Mouse (Mus musculus) neural tube, embryonic 15.5 days (tissue): ENCODE data around the gene Ccdc130. TPM values are rescaled to one million over a fixed set of nuclear protein-coding genes. Genes with fewer than 3 reads are reported as not detected.
A peak's percentile ranks its signal among the peaks of the same experiment; 100 is the strongest.

Experiments used
- ATAC-seq: fragments of 200-750 bp; cut with Nextera tagmentation; 2 replicates; pipeline ENCODE4 v1.8.0; 2017; ENCODE audit warnings: mild to moderate bottlenecking, moderate TSS enrichment, moderate library complexity; ENCODE audit not compliant: low FRiP score
- H3K27ac ChIP-seq: fragments of 300-500 bp; sonication (generic); replicated peaks from 2 replicates; pipeline ENCODE4 v1.5.1; 2015; ENCODE audit warnings: mild to moderate bottlenecking, inconsistent platforms
- H3K27me3 ChIP-seq: fragments of 300-500 bp; sonication (generic); replicated peaks from 2 replicates; pipeline ENCODE4 v1.6.1; 2015; ENCODE audit warnings: inconsistent platforms
- H3K36me3 ChIP-seq: fragments of 300-500 bp; sonication (generic); 2 replicates; pipeline ENCODE4 v1.6.1; 2015; ENCODE audit warnings: inconsistent platforms
- H3K4me1 ChIP-seq: fragments of 300-500 bp; sonication (generic); 2 replicates; pipeline ENCODE4 v1.6.1; 2015; ENCODE audit warnings: inconsistent platforms
- H3K4me2 ChIP-seq: fragments of 300-500 bp; sonication (generic); 2 replicates; pipeline ENCODE4 v1.6.1; 2015; ENCODE audit warnings: inconsistent platforms, mild to moderate bottlenecking, moderate library complexity
- H3K4me3 ChIP-seq: fragments of 300-500 bp; sonication (generic); replicated peaks from 2 replicates; pipeline ENCODE4 v1.5.1; 2015; ENCODE audit warnings: mild to moderate bottlenecking, inconsistent platforms
- H3K9ac ChIP-seq: fragments of 300-500 bp; sonication (generic); replicated peaks from 2 replicates; pipeline ENCODE4 v1.6.1; 2015; ENCODE audit warnings: mild to moderate bottlenecking, inconsistent platforms
- H3K9me3 ChIP-seq: fragments of 300-500 bp; sonication (generic); replicated peaks from 2 replicates; pipeline ENCODE4 v1.6.1; 2016; ENCODE audit warnings: inconsistent platforms
- WGBS: fragments of 180-500 bp; shearing (Covaris S2); methylation state at CpG from one replicate; pipeline ENCODE4 v1.1.7; 2015; ENCODE audit warnings: mixed read lengths; 5-methylcytosine and 5-hydroxymethylcytosine counted together
- polyA plus RNA-seq: library from polyadenylated mRNA; unstranded; fragments of >200 nt; fragmentation: Nextera tagmentation; extraction: Ambion mirVana; gene quantifications from 2 replicates; pipeline ENCODE4 v1.2.1, GENCODE M21; 2015

Ccdc130 gene
- polyA plus RNA-seq, 1 experiment from 2014 or later = 23.0 TPM

DNA sequence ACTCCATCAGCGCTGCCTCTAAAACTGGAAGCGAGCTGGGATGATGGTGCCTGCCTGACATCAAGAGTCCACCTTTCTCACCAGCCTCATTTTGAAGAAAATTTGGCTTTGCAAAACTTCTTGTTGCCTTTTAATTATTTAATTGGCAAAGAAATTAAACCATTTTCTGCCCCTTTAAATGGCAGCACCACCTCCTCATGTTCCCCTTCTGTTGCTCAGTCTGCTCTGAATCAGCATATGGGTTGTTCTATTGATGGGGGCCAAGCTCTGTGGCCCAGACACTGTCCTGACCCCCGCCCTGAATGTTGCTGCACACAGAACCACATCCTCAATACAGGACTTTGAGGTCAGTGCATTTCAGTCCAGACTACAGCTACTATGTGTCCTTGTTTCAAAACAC lies 3.8 kb upstream of the Ccdc130 start:
- no peak for ATAC-seq
- Histone ChIP-seq H3K9me3 (no peaks in the 10 kb centered on the region), H3K9ac (no peak overlapping the region), H3K4me3 (no peak overlapping the region), H3K27me3 (no peaks in the 10 kb centered on the region), H3K27ac (no peak overlapping the region), H3K4me1 (peaks cover 11% of the 10 kb centered on the region), H3K36me3 (no peaks in the 10 kb centered on the region), H3K4me2 (no peak overlapping the region)
- WGBS = 87% methylated on average over 3 of the region's 3 CpGs

DNA sequence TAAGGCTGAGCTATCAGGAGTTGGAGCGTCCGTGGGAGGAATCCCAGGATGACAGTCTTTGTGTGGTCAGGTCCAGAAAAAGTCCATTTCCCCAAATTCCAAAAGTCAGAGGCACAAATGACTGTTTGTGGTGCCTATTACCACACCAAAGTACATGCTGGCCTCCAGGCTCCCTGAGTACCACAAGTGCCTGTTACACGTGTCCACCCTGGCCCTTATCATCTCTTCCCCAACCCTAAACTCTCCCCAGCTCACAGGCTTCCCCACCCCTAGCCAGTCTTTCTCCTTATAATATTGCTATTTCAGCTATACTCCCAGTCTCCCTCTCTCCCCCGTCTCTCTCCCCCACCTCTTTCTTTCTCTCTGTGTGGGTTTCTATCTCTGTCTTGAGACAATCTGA lies 2.1 kb upstream of the Ccdc130 start:
- H3K27ac ChIP-seq = no peak overlapping the region
- H3K4me2 ChIP-seq = no peak overlapping the region
- H3K9me3 ChIP-seq = no peaks in the 10 kb centered on the region
- no peak for ATAC-seq
- H3K27me3 ChIP-seq = no peaks in the 10 kb centered on the region
- no peak overlapping the region for H3K9ac ChIP-seq
- H3K4me1 ChIP-seq = peaks cover 12% of the 10 kb centered on the region
- no peaks in the 10 kb centered on the region for H3K36me3 ChIP-seq
- WGBS = 92% methylated on average over 4 of the region's 4 CpGs
- H3K4me3 ChIP-seq = no peak overlapping the region

DNA sequence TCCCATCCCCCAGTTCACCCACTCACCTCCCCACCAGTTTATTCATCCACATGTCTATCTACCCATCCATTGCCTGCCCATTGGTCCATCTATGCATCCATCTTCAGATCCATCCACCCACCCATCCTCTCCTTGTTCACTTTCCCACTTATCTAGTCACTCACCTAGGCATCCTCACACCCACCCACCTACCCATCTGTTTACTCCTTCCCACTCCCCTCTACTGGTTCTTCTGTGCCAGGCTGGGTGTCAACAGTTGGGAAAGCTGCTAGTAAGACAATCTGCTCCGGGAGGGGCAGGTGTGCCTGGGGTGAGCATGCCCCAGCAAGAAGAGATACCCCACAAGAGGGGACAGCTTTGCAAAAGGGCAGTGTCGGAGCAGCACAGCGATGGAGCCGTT lies 9.1 kb downstream of the Ccdc130 start:
- H3K4me1 ChIP-seq = peaks cover 16% of the 10 kb centered on the region
- no peak for ATAC-seq
- WGBS = 95% methylated on average over 4 of the region's 4 CpGs
- no peaks in the 10 kb centered on the region for H3K27me3 ChIP-seq
- H3K4me2 ChIP-seq = no peak overlapping the region
- no peaks in the 10 kb centered on the region for H3K9me3 ChIP-seq
- no peak overlapping the region for H3K9ac ChIP-seq
- peaks cover 79% of the 10 kb centered on the region for H3K36me3 ChIP-seq
- H3K27ac ChIP-seq = no peak overlapping the region
- H3K4me3 ChIP-seq = no peak overlapping the region

DNA sequence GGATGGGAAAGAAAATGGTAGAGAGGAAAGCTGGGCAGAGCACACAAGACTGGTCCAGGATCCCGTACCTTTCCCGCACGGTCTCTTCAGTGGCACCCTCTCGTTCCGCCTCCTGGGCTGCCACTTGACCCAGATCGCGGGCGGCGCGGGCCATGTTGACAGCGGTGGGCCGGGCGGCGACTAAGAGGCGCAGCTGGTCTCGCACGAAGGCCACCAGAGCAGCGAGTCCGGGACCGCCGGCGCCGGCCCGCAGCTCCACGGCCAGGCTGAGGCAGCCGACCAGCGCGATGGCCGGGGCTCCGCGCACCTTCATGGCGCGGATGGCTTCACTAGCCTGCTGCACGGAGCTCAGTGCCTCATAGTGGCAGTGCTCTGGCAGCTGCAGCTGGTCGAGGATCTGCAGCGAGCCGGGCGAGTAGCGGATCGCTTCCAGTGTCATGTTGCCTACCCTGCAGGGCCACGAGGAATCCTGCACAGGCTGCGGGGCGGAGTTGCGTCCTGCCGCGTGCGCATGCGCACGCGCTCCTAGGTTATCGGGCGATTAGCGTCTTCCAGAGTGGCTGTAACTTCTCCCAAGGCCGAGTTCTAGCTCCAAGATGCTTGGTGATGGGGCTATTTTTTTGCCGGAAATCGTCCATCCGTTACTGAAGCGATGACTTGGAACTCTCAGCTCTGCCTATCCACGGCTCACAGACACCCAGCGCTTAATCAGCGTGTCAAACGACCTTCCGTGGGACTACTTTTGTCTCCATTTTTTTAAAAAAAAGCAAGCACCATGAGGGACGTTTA lies 13.2 kb downstream of the Ccdc130 start, which contains the start of gene Mri1:
Mri1 (minus strand) TSS at position 505 of the 789 bp plus-strand sequence.
- Histone ChIP-seq H3K4me3 (peak within 1 kb of the TSS; percentile 78), H3K27me3 (no peaks in the 10 kb centered on the region), H3K27ac (peak within 1 kb of the TSS; percentile 93), H3K4me2 (peak within 1 kb of the TSS; percentile 94), H3K9me3 (no peaks in the 10 kb centered on the region), H3K36me3 (peaks cover 70% of the 10 kb centered on the region), H3K9ac (peak within 1 kb of the TSS; percentile 85), H3K4me1 (peaks cover 20% of the 10 kb centered on the region)
- WGBS = under 1% methylated on average over 63 of the region's 64 CpGs
- ATAC-seq = peak; percentile 87

DNA sequence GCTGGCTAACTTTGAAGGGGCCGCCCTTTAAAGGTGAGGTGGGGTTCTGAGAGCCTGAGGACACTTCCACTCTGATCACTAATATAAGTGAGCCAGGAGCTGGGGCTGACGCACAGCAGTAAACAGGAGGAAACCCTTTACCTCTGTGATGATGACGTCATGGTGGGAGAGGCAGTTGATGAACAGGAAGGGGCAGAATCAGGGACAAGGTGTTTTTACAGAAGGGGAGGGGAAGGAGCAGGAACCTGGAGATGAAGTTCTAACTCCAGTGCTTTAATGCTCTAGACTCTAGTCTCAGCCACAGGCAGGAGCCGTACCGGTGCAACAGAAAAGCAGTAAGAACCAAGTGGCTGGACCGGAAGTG lies 13.7 kb downstream of the Ccdc130 start:
- Histone ChIP-seq H3K27me3 (no peaks in the 10 kb centered on the region), H3K36me3 (peaks cover 70% of the 10 kb centered on the region), H3K27ac (peak overlapping the region; percentile 93), H3K9me3 (no peaks in the 10 kb centered on the region), H3K9ac (peak overlapping the region; percentile 85), H3K4me1 (peaks cover 20% of the 10 kb centered on the region), H3K4me3 (peak overlapping the region; percentile 78), H3K4me2 (peak overlapping the region; percentile 94)
- peak; percentile 36; the same call in 1 of the 2 replicates for ATAC-seq
- 14% methylated on average over 6 of the region's 6 CpGs for WGBS

DNA sequence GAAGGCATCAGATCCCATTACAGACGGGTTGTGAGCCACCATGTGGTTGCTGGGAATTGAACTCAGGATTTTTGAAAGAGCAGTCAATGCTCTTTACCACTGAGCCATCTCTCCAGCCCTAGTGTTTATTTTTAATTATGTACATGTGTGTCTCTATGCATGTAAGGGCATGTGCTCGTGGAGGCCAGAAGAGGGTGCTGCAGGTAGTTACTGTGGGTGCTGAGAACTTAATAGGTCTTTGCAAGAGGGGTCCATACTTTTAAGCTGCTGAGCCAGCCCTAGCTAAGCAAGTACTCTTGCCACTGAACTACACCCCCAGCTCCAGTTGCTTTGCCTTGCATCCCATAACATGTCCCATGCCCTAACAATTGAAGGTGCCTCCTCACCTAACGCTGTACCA lies 14.3 kb downstream of the Ccdc130 start:
- Histone ChIP-seq H3K4me2 (peak overlapping the region; percentile 94), H3K4me3 (peak overlapping the region; percentile 78), H3K27ac (peak overlapping the region; percentile 93; the same call in 1 of the 2 replicates), H3K4me1 (peaks cover 20% of the 10 kb centered on the region), H3K36me3 (peaks cover 70% of the 10 kb centered on the region), H3K9ac (peak overlapping the region; percentile 85), H3K9me3 (no peaks in the 10 kb centered on the region), H3K27me3 (no peaks in the 10 kb centered on the region)
- no peak for ATAC-seq
- 84% methylated on average over 3 of the region's 3 CpGs for WGBS

GRCm38 (mm10) chr8:84249257-84250170 lies 20.7 kb downstream of the Ccdc130 start, which contains the start of gene D8Ertd738e:
TSS of gene D8Ertd738e (minus strand) at chr8:84249719.
- H3K27me3 ChIP-seq = no peaks in the 10 kb centered on the region
- H3K36me3 ChIP-seq = peaks cover 70% of the 10 kb centered on the region
- peak within 1 kb of the TSS; percentile 84 for H3K27ac ChIP-seq
- WGBS = 5% methylated on average over 52 of the region's 52 CpGs
- H3K9ac ChIP-seq = peak within 1 kb of the TSS; percentile 82
- peak within 1 kb of the TSS; percentile 81 for H3K4me2 ChIP-seq
- ATAC-seq = peak; percentile 95
- peak within 1 kb of the TSS; percentile 76 for H3K4me3 ChIP-seq
- no peaks in the 10 kb centered on the region for H3K9me3 ChIP-seq
- H3K4me1 ChIP-seq = peaks cover 19% of the 10 kb centered on the region

- ATAC-seq = no peak
- H3K4me2 ChIP-seq = no peak overlapping the region
- peaks cover 15% of the 10 kb centered on the region for H3K4me1 ChIP-seq
- H3K4me3 ChIP-seq = no peak overlapping the region
- H3K36me3 ChIP-seq = peaks cover 30% of the 10 kb centered on the region
- no peaks in the 10 kb centered on the region for H3K27me3 ChIP-seq
- H3K27ac ChIP-seq = no peak overlapping the region
- 51% methylated on average over 2 of the region's 2 CpGs for WGBS
- H3K9ac ChIP-seq = no peak overlapping the region
- H3K9me3 ChIP-seq = no peaks in the 10 kb centered on the region
These were observed 28.4 kb downstream of the Ccdc130 start for GRCm38 (mm10) chr8:84241821-84242220.

DNA sequence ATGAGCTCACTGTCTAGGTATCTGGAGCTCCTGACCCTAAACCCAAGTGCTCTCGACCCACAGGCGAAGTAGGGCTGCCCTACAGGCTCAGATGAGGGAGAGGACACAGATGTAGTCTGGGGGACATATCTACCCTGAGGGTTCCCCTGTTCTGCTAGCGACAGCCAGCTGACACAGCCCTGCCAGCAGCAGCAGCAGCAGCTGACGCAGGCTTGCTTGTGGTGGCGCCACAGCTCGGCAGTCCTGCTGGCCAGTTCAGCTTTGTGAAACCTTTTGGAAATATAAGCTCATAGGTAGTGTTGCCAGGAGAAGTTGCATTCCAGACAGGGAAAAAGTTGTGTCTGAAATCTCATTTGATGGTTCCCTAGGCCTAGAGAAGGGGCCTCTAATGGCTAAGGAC lies 29.0 kb downstream of the Ccdc130 start:
- H3K4me3 ChIP-seq = no peak overlapping the region
- no peak overlapping the region for H3K27ac ChIP-seq
- H3K36me3 ChIP-seq = peaks cover 24% of the 10 kb centered on the region
- no peaks in the 10 kb centered on the region for H3K27me3 ChIP-seq
- no peak overlapping the region for H3K9ac ChIP-seq
- ATAC-seq = no peak
- H3K4me2 ChIP-seq = no peak overlapping the region
- H3K9me3 ChIP-seq = no peaks in the 10 kb centered on the region
- WGBS = 64% methylated on average over 6 of the region's 6 CpGs
- H3K4me1 ChIP-seq = peaks cover 16% of the 10 kb centered on the region

DNA sequence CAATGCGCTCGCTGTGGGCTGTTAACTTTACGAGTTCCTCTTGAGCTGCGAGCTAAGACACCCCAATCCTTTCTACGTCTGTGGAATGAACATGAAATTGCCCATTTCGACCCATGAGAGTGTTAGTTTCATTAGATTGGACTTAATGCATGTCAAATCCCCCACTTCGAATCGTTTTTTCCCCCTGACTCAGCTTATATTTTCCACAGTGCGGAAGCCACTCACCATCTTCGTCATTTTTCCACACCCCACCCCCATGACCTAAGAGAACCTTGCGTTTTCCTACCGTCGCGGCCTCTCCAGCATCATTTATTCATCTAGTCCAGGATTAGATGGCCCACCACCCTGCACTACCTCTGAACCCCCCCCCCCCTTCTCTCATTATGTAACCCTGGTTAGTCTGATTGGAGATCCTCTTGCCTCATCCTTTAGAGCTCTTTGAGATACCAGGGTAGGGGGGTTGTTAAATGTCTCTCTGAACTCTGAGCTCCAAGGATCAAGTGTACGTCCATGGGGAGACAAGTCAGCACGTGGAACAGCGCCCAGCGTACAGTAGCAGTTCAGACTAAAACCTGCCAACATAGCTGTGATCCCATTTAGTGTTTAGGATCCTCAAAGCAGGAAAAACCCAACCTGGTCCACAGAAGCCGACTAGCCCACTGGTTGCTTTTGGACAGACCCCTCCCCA lies 32.5 kb downstream of the Ccdc130 start:
- no peaks in the 10 kb centered on the region for H3K27me3 ChIP-seq
- WGBS = 19% methylated on average over 19 of the region's 19 CpGs
- peak overlapping the region; percentile 66 for H3K9ac ChIP-seq
- H3K4me1 ChIP-seq = peaks cover 40% of the 10 kb centered on the region
- peak; percentile 7 for ATAC-seq
- H3K36me3 ChIP-seq = peaks cover 8% of the 10 kb centered on the region; the same call in 1 of the 2 replicates
- H3K9me3 ChIP-seq = no peaks in the 10 kb centered on the region
- H3K4me2 ChIP-seq = peak overlapping the region; percentile 68
- H3K4me3 ChIP-seq = peak overlapping the region; percentile 65
- peak overlapping the region; percentile 89 for H3K27ac ChIP-seq

- ATAC-seq = peak; percentile 98
- Histone ChIP-seq H3K4me1 (peaks cover 40% of the 10 kb centered on the region), H3K27ac (peak within 1 kb of the TSS; percentile 89), H3K27me3 (no peaks in the 10 kb centered on the region), H3K4me3 (peak within 1 kb of the TSS; percentile 65), H3K36me3 (peaks cover 8% of the 10 kb centered on the region; the same call in 1 of the 2 replicates), H3K4me2 (peak within 1 kb of the TSS; percentile 84), H3K9me3 (no peaks in the 10 kb centered on the region), H3K9ac (peak within 1 kb of the TSS; percentile 84)
- WGBS = under 1% methylated on average over 35 of the region's 35 CpGs
These were observed 33.1 kb downstream of the Ccdc130 start, which contains the start of gene Zswim4 for GRCm38 (mm10) chr8:84236998-84237473. TSS of gene Zswim4 (minus strand) at chr8:84237055.
